In the genomic region with DNA sequence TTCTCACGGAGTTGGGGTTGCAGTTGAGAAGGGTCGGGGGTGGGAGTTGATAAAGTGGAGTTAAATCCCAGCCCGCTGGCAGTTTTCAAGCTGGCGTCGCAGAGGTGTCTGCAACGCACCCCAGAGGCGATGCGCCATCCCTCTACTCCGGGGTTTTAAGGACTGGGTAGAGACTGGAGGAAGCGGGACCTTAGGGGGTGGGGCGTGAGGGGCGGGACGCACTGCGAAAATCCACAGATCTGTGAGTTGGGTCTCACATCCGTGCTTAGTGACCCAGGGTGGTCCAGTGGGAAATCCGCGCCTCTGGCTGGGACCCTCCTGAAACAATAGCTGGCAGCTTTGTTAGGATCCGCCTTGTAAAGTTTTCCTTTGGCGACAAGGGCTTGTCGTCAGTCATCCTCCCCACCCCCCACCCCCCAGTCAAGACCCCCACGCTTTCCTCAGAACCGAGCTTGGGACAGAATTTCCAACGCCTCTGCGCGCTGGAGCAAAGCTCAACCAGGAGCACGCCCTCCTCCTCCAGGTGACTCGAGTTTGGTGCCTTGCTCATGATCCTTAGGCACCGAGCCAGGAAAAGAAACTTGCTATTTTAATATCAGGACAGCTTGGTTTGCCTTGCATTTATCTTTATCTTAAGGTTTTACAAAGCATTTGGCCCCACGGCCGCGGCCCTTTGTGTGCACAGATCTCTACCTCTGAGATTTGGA, we compare ENCODE assay signal across 8 mouse cellular contexts. TPM values are rescaled to one million over a fixed set of nuclear protein-coding genes. Genes with fewer than 3 reads are reported as not detected.
DNase-seq lines count a peak whose midpoint lies in the region; ATAC-seq and TF ChIP-seq lines count a peak whose summit lies in the region.

A gene (minus strand): TSS at position 131 of the 707 bp plus-strand sequence.

- peak within 1 kb of the TSS; percentile 9 for H3K4me3 ChIP-seq in lung, adult 2 months (replicated peaks; ENCODE audit: extremely low read depth, low read depth, low read length)
- peak within 1 kb of the TSS; percentile 48 for H3K4me3 ChIP-seq in heart, embryonic 11.5 days (ENCODE audit: low read depth, low read length)
- peak within 1 kb of the TSS; percentile 40 for H3K4me3 ChIP-seq in neural tube, embryonic 12.5 days

- peaks cover 11% of the 10 kb centered on the region; the same call in 1 of the 2 replicates for H3K4me1 ChIP-seq in lung, adult 2 months (ENCODE audit: control insufficient read depth, insufficient read depth, low read length)
- H3K4me1 ChIP-seq in heart, embryonic 11.5 days (ENCODE audit: control insufficient read depth, insufficient read depth, low read length), result peaks cover 23% of the 10 kb centered on the region
- peaks cover 26% of the 10 kb centered on the region for H3K4me1 ChIP-seq in neural tube, embryonic 12.5 days

- no peak for TF ChIP-seq CTCF in lung, adult 2 months (IDR thresholded peaks at IDR 0.05; ENCODE audit: insufficient read depth, low read length)

- WGBS in lung, adult 2 months, result 2% methylated on average over 31 of the region's 31 CpGs
- under 1% methylated on average over 31 of the region's 31 CpGs for WGBS in heart, embryonic 11.5 days (ENCODE audit: insufficient replicate concordance)
- under 1% methylated on average over 31 of the region's 31 CpGs for WGBS in neural tube, embryonic 12.5 days

- 0 out of 2 replicates have a peak, but pooled peaks have one; percentile 39 for ATAC-seq in heart, embryonic 11.5 days (replicated peaks; ENCODE audit: insufficient number of reproducible peaks, low FRiP score, low TSS enrichment)
- ATAC-seq in neural tube, embryonic 12.5 days (ENCODE audit: low FRiP score, low read depth), result peak; percentile 58

- H3K36me3 ChIP-seq in heart, embryonic 11.5 days (ENCODE audit: control insufficient read depth, insufficient read depth, low read length), result no peaks in the 10 kb centered on the region
- no peaks in the 10 kb centered on the region for H3K36me3 ChIP-seq in neural tube, embryonic 12.5 days

- TF ChIP-seq POLR2A in lung, adult 2 months (IDR thresholded peaks at IDR 0.05; ENCODE audit: borderline replicate concordance, extremely low read depth, low read depth, low read length), result no peak

- peak within 1 kb of the TSS; percentile 89 for H3K4me2 ChIP-seq in heart, embryonic 11.5 days
- peak within 1 kb of the TSS; percentile 90 for H3K4me2 ChIP-seq in neural tube, embryonic 12.5 days (replicated peaks)

- H3K27ac ChIP-seq in heart, embryonic 11.5 days (ENCODE audit: low read depth, low read length), result no peak within 1 kb of the TSS
- H3K27ac ChIP-seq in neural tube, embryonic 12.5 days, result no peak within 1 kb of the TSS

- peaks cover 40% of the 10 kb centered on the region for H3K27me3 ChIP-seq in heart, embryonic 11.5 days (ENCODE audit: control insufficient read depth, insufficient read depth, low read length)
- H3K27me3 ChIP-seq in neural tube, embryonic 12.5 days (replicated peaks), result peaks cover 47% of the 10 kb centered on the region

- DNase-seq in lung, adult 2 months, result no peak
- no peak for DNase-seq in lung, postnatal 36 days
- no peak for DNase-seq in adrenal gland, postnatal 25 days
- peak; percentile 66 to 67 for DNase-seq in kidney, postnatal 25 days
- DNase-seq in left cerebral cortex, adult 8-10 months (ENCODE audit: low spot score in 2 of 2), result no peak
- no peak for DNase-seq in B cell, adult 2 months

- H3K9me3 ChIP-seq in heart, embryonic 11.5 days (replicated peaks; ENCODE audit: control insufficient read depth, low read length), result no peaks in the 10 kb centered on the region
- no peaks in the 10 kb centered on the region for H3K9me3 ChIP-seq in neural tube, embryonic 12.5 days

- H3K9ac ChIP-seq in heart, embryonic 11.5 days (ENCODE audit: low read depth, low read length), result peak within 1 kb of the TSS; percentile 63
- H3K9ac ChIP-seq in neural tube, embryonic 12.5 days, result peak within 1 kb of the TSS; percentile 45

RNA-seq across cellular contexts. Expression of the gene that starts here (rescaled TPM):
- polyA plus RNA-seq in lung, adult 2 months (2012; rRNA removed), result 7.3 and 9.5 TPM in 2 replicates
- total RNA-seq in adrenal gland, postnatal 25 days (2021), result 18.0 and 23.3 TPM in 2 replicates
- 2.1 TPM in 2 replicates for polyA plus RNA-seq in heart, embryonic 11.5 days (2014; fragmentation: Nextera tagmentation; extraction: Ambion mirVana)
- polyA plus RNA-seq in neural tube, embryonic 12.5 days (2016; fragmentation: Nextera tagmentation; extraction: Ambion mirVana), result 8.8 and 10.0 TPM in 2 replicates
- total RNA-seq in left cerebral cortex, adult 8-10 months (2022), result 1 to 10 TPM; 2.4 to 4.0 (median 3.0) TPM

Comparison
In these comparisons a context has a peak if more than half of its experiments do, and no peak if none do; other contexts are left out.
1. DNase-seq: peak in kidney, postnatal 25 days (2 of 2); none in lung, adult 2 months (single experiment), lung, postnatal 36 days (single experiment), adrenal gland, postnatal 25 days (single experiment), left cerebral cortex, adult 8-10 months (0 of 2) and B cell, adult 2 months (0 of 2).
2. Peak in every context shown above with its lines, with median percentiles within 50 percentile points of each other: H3K4me3 ChIP-seq.